Mouse (Mus musculus): ENCODE data around the gene Hivep3. TPM values are rescaled to one million over a fixed set of nuclear protein-coding genes. Genes with fewer than 3 reads are reported as not detected.
A peak's percentile ranks its signal among the peaks of the same experiment; 100 is the strongest.

Gene Hivep3
- polyA plus RNA-seq, 1 experiment from 2014 or later, result 6.2 TPM

GRCm38 (mm10) chr4:120179123-120179522 is 445.5 kb downstream of the Hivep3 start:
- ATAC-seq (replicated peaks; ENCODE audit: low FRiP score, low TSS enrichment, low read depth) (no peak), DNase-seq (ENCODE audit: low spot score) (no peak)
- Histone ChIP-seq H3K9me3 (ENCODE audit: control insufficient read depth, low read length) (no peaks in the 10 kb centered on the region), H3K9ac (ENCODE audit: low read length) (no peak overlapping the region), H3K4me2 (ENCODE audit: low read length) (no peak overlapping the region), H3K4me3 (ENCODE audit: low read depth, low read length) (no peak overlapping the region), H3K27me3 (replicated peaks; ENCODE audit: control insufficient read depth, insufficient read depth, low read length) (no peaks in the 10 kb centered on the region), H3K4me1 (replicated peaks; ENCODE audit: control insufficient read depth, insufficient read depth, low read length) (no peaks in the 10 kb centered on the region), H3K27ac (ENCODE audit: low read depth) (no peak overlapping the region), H3K36me3 (ENCODE audit: control insufficient read depth, insufficient read depth, low read length) (no peaks in the 10 kb centered on the region)
- WGBS, result 75% methylated on average over 4 of the region's 4 CpGs

DNA sequence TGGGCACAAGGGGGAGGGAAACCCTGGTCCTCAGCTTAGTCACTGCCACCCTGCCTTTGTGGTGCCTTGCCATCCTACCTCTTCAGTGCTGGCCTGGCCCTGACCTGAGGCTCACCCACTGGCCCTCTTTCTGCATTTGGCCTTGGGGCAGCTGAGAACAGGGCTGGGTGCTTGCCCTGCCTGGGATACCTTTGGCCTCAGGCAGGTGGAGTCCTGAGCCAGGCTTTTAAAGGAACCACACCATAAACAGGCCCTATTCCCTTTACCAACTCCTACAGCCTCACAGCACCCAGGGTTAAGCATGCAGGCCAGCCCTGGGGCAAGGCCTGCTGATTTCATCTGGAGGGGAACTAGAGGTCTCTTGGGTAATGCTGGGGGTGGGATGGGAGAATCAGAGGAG is 447.0 kb downstream of the Hivep3 start:
- Histone ChIP-seq H3K27me3 (replicated peaks; ENCODE audit: control insufficient read depth, insufficient read depth, low read length) (no peaks in the 10 kb centered on the region), H3K27ac (ENCODE audit: low read depth) (no peak overlapping the region), H3K9ac (ENCODE audit: low read length) (no peak overlapping the region), H3K9me3 (ENCODE audit: control insufficient read depth, low read length) (no peaks in the 10 kb centered on the region), H3K36me3 (ENCODE audit: control insufficient read depth, insufficient read depth, low read length) (no peaks in the 10 kb centered on the region), H3K4me2 (ENCODE audit: low read length) (no peak overlapping the region), H3K4me1 (replicated peaks; ENCODE audit: control insufficient read depth, insufficient read depth, low read length) (no peaks in the 10 kb centered on the region), H3K4me3 (ENCODE audit: low read depth, low read length) (no peak overlapping the region)
- no peak for ATAC-seq (replicated peaks; ENCODE audit: low FRiP score, low TSS enrichment, low read depth)
- DNase-seq (ENCODE audit: low spot score), result no peak

DNA sequence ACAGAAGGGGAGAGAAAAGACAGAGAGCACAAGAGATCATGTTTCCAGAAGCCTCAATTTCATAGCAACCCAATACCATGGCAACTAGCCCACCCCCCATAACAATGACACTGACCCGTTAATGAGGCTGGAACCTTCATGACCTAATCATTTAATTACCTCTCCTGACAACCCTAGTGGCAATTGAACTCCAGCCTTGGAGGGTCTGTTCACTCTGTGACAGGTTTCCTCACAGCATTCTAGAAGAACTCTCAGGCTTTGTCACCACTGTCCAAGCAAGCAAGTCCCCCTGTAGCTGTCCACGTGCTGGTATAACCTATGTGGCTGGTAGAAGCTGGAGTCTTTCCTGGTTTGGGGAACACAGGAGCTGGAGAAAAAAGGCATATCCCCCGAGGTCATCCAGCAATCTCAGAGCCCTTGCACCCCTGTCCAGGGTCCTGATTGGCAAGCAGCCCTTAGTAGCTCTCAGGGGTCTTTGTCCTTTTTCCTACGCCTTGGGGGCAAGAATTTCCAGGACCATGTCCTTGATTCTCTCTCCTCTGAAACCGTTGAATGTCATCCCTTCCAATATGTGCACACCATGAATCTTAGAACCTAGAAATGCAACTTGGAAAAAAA is 450.9 kb downstream of the Hivep3 start:
- no peak overlapping the region for H3K27ac ChIP-seq (ENCODE audit: low read depth)
- no peak overlapping the region for H3K4me2 ChIP-seq (ENCODE audit: low read length)
- no peaks in the 10 kb centered on the region for H3K36me3 ChIP-seq (ENCODE audit: control insufficient read depth, insufficient read depth, low read length)
- H3K4me3 ChIP-seq (ENCODE audit: low read depth, low read length), result no peak overlapping the region
- no peaks in the 10 kb centered on the region for H3K27me3 ChIP-seq (replicated peaks; ENCODE audit: control insufficient read depth, insufficient read depth, low read length)
- no peak overlapping the region for H3K9ac ChIP-seq (ENCODE audit: low read length)
- ATAC-seq (replicated peaks; ENCODE audit: low FRiP score, low TSS enrichment, low read depth) (no peak), DNase-seq (ENCODE audit: low spot score) (peak; percentile 72)
- H3K9me3 ChIP-seq (ENCODE audit: control insufficient read depth, low read length), result no peaks in the 10 kb centered on the region
- no peaks in the 10 kb centered on the region for H3K4me1 ChIP-seq (replicated peaks; ENCODE audit: control insufficient read depth, insufficient read depth, low read length)
- 22% methylated on average over 5 of the region's 5 CpGs for WGBS

DNA sequence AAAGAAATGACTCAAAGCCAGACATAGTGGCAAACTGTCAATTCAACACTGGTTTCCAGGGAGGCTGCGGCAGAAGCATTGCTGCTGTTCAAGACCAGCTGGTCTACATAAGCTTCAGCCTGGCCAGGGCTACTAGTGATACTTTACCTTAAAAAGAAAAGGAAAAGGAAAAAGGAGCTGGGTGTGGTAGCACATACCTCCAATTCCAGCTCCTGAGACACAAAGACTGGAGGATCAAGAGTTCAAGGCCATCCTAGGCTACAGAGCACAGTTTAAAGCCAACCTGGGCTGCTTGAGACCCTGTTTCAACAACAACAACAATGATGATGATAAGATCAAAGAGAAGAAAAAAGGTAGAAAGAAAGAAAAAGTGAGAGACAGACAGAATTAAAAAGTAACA is 452.9 kb downstream of the Hivep3 start:
- DNase-seq (ENCODE audit: low spot score), result no peak
- H3K4me3 ChIP-seq (ENCODE audit: low read depth, low read length), result no peak overlapping the region
- no peaks in the 10 kb centered on the region for H3K9me3 ChIP-seq (ENCODE audit: control insufficient read depth, low read length)
- H3K27me3 ChIP-seq (replicated peaks; ENCODE audit: control insufficient read depth, insufficient read depth, low read length), result no peaks in the 10 kb centered on the region
- H3K27ac ChIP-seq (ENCODE audit: low read depth), result no peak overlapping the region
- H3K36me3 ChIP-seq (ENCODE audit: control insufficient read depth, insufficient read depth, low read length), result no peaks in the 10 kb centered on the region
- no peak overlapping the region for H3K9ac ChIP-seq (ENCODE audit: low read length)
- no peaks in the 10 kb centered on the region for H3K4me1 ChIP-seq (replicated peaks; ENCODE audit: control insufficient read depth, insufficient read depth, low read length)
- ATAC-seq (replicated peaks; ENCODE audit: low FRiP score, low TSS enrichment, low read depth), result no peak
- WGBS, result 94% methylated on average over 1 of the region's 1 CpGs
- H3K4me2 ChIP-seq (ENCODE audit: low read length), result no peak overlapping the region

DNA sequence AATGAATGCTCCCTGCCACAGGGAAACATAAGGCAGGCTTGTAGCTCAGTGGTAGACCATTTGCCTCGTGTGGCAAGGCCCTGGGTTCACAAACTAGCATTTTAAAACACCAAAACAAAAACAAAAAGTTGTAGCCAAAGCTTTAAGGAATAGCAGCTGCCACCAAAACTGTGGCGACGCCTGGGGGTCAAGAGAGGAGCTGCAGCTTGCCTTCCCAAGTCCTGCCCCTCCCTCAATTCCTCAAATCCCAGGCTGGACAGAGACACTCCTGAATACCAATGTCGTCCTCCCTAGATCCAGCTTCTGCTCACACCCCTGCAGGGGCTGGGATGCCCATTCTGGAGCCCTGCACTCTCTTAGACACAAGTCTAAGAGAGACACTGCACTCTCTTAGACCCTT is 453.4 kb downstream of the Hivep3 start:
- Histone ChIP-seq H3K27me3 (replicated peaks; ENCODE audit: control insufficient read depth, insufficient read depth, low read length) (no peaks in the 10 kb centered on the region), H3K9me3 (ENCODE audit: control insufficient read depth, low read length) (no peaks in the 10 kb centered on the region), H3K4me2 (ENCODE audit: low read length) (no peak overlapping the region), H3K27ac (ENCODE audit: low read depth) (no peak overlapping the region), H3K4me1 (replicated peaks; ENCODE audit: control insufficient read depth, insufficient read depth, low read length) (no peaks in the 10 kb centered on the region), H3K9ac (ENCODE audit: low read length) (no peak overlapping the region), H3K36me3 (ENCODE audit: control insufficient read depth, insufficient read depth, low read length) (no peaks in the 10 kb centered on the region), H3K4me3 (ENCODE audit: low read depth, low read length) (no peak overlapping the region)
- 1% methylated on average over 4 of the region's 4 CpGs for WGBS
- DNase-seq (ENCODE audit: low spot score) (no peak), ATAC-seq (replicated peaks; ENCODE audit: low FRiP score, low TSS enrichment, low read depth) (no peak)

Other genes starting within 250 kb of the Hivep3 start
- gene Rimkla, start 241.2 kb upstream of the Hivep3 start, polyA plus RNA-seq (2014; fragmentation: Nextera tagmentation; extraction: Ambion mirVana), result 1.0 and 1.4 TPM in 2 replicates
- 21.2 and 23.8 TPM in 2 replicates for gene Foxj3, start 196.8 kb upstream of the Hivep3 start, polyA plus RNA-seq (2014; fragmentation: Nextera tagmentation; extraction: Ambion mirVana)
- 4.4 and 6.1 TPM in 2 replicates for gene Frg2f1, start 194.3 kb upstream of the Hivep3 start, polyA plus RNA-seq (2014; fragmentation: Nextera tagmentation; extraction: Ambion mirVana)
- gene Guca2a, start 96.1 kb upstream of the Hivep3 start, polyA plus RNA-seq (2014; fragmentation: Nextera tagmentation; extraction: Ambion mirVana), result 50.8 and 60.3 TPM in 2 replicates
- 5.1 and 8.7 TPM in 2 replicates for gene Guca2b, start 74.8 kb upstream of the Hivep3 start, polyA plus RNA-seq (2014; fragmentation: Nextera tagmentation; extraction: Ambion mirVana)